Mouse (Mus musculus) G1E (cell line): ENCODE data around the gene Krt33b. TPM values are rescaled to one million over a fixed set of nuclear protein-coding genes. Genes with fewer than 3 reads are reported as not detected.

Experiments
- ATAC-seq: 2 replicates; pipeline ENCODE4 v1.8.0; 2016; ENCODE audit warnings: mild to moderate bottlenecking; ENCODE audit not compliant: insufficient number of reproducible peaks, poor library complexity, low FRiP score, severe bottlenecking; ENCODE audit errors: extremely low read depth
- DNase-seq: peaks from one replicate; pipeline ENCODE4 v3.0.0; 2012; ENCODE audit warnings: low spot score
- H3K27me3 ChIP-seq: 2 replicates; pipeline ENCODE4 v1.6.1; 2012; ENCODE audit warnings: mild to moderate bottlenecking, low read length, inconsistent platforms; ENCODE audit not compliant: insufficient read depth
- H3K36me3 ChIP-seq: replicated peaks from 2 replicates; pipeline ENCODE3; 2012; ENCODE audit warnings: mild to moderate bottlenecking, inconsistent platforms
- H3K4me1 ChIP-seq: 2 replicates; pipeline ENCODE4 v1.6.1; 2012; ENCODE audit warnings: low read depth, low read length, inconsistent platforms, mixed read lengths; ENCODE audit not compliant: insufficient read depth
- H3K4me3 ChIP-seq: 2 replicates; pipeline ENCODE4 v1.5.1; 2012; ENCODE audit warnings: low read depth, mild to moderate bottlenecking, inconsistent platforms, low read length, moderate library complexity, mixed read lengths
- H3K9me3 ChIP-seq: replicated peaks from 2 replicates; pipeline ENCODE4 v1.6.1; 2012; ENCODE audit warnings: inconsistent platforms
- CTCF ChIP-seq: IDR thresholded peaks from 2 replicates; pipeline ENCODE4 v1.5.1; 2012; ENCODE audit warnings: low read depth, low read length, inconsistent platforms, mixed read lengths
- GATA1 ChIP-seq: IDR thresholded peaks from 2 replicates; pipeline ENCODE4 v1.6.1; 2012; ENCODE audit warnings: borderline replicate concordance, low read length, inconsistent platforms, mixed read lengths
- GATA2 ChIP-seq: IDR thresholded peaks from 2 replicates; pipeline ENCODE4 v1.6.1; 2012; ENCODE audit warnings: low read depth, low read length, inconsistent platforms, borderline replicate concordance
- POLR2AphosphoS5 ChIP-seq: IDR thresholded peaks from 2 replicates; pipeline ENCODE4 v1.6.1; 2012; ENCODE audit warnings: low read depth, low read length, inconsistent platforms; ENCODE audit not compliant: insufficient replicate concordance
- TAL1 ChIP-seq: conservative IDR thresholded peaks from 2 replicates; pipeline ENCODE4 v1.6.1; 2012; ENCODE audit warnings: low read depth, low read length, inconsistent platforms, mixed read lengths
- polyA plus RNA-seq: library from polyadenylated mRNA; stranded (reverse); fragments of >175 nt; gene quantifications from 2 replicates; pipeline ENCODE4 v1.2.3, GENCODE M21; 2012
- total RNA-seq, 2 experiments: library from RNA; stranded (forward) in 1 of 2; stranded (reverse) in 1 of 2; fragments of 200-1000 nt in 1 of 2; fragments of >200 nt in 1 of 2; fragmentation: Nextera tagmentation in 1 of 2; gene quantifications; 2 replicates each; pipeline ENCODE4 v1.2.3; 2014 to 2017

Krt33b gene
- total and polyA plus RNA-seq, 3 experiments, result not detected

DNA sequence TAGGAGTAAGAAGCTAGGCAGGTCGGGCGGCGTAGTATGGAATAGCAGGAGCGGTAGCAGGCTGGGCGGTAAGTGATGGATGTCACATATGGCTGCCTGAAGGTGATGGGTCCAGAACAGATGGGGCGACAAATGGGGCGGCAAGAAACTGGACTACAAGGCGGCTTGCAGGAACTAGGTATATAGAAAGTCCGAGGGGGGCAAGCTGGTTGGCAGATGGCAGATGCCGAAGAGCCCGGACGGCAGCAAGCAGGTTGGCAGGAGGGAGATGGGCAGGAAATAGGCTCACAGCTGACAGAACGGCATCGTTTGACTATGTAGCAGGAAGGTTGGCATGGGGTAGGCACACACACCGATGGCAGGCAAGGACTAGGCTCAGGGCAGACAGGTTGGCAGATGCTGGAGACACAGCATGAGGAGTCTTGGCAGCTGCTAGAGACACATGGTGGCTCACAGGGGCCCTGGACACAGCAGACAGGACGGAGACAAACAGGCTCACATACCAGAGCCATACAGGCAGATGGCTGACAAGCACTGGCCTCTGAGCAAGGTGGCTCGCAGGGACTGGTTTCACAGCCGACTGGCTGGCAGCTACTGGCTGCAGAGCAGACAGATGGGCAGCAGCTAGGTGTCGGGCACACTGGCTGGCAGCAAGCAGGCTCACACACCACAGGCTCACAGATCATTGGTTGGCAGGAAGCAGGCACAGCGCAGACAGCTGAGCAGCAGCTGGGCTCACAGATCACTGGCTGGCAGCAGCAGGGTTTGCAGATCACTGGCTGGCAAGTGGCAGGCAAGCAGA lies 44.2 kb downstream of the Krt33b start:
- Histone ChIP-seq H3K4me1 (no peaks in the 10 kb centered on the region; the same call in 1 of the 2 replicates), H3K27me3 (no peaks in the 10 kb centered on the region), H3K9me3 (peaks cover 69% of the 10 kb centered on the region), H3K4me3 (peak overlapping the region; percentile 36; the same call in 1 of the 2 replicates), H3K36me3 (no peaks in the 10 kb centered on the region)
- DNase-seq (no peak), ATAC-seq (no peak)
- no peak for TF ChIP-seq GATA1
- TF ChIP-seq POLR2AphosphoS5, result no peak
- TF ChIP-seq CTCF, result no peak
- TF ChIP-seq TAL1, result no peak
- no peak for TF ChIP-seq GATA2

DNA sequence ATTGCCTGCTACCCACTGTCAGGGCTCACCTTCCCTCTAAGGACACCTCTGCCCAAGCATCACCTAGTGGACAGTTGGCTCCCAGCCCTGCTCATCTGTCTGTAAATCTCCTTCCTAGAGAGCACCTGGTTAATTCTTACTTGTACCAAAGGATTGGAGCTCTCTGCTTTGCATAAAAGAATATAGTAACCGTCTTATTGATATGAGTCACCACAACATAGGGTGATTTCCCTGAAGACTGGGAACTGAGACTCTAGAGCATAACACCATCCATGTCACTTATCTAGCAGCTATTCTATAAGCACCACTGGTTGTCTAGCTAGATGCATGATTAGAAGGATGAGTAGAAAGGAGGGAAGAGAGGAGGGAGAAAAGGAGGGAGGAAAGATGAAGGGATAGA lies 46.2 kb downstream of the Krt33b start:
- Histone ChIP-seq H3K9me3 (peaks cover 76% of the 10 kb centered on the region), H3K4me1 (no peaks in the 10 kb centered on the region; the same call in 1 of the 2 replicates), H3K27me3 (no peaks in the 10 kb centered on the region), H3K4me3 (no peak overlapping the region), H3K36me3 (no peaks in the 10 kb centered on the region)
- DNase-seq (no peak), ATAC-seq (no peak)
- TF ChIP-seq GATA2 (no peak), GATA1 (no peak), POLR2AphosphoS5 (no peak), CTCF (no peak), TAL1 (no peak)

DNA sequence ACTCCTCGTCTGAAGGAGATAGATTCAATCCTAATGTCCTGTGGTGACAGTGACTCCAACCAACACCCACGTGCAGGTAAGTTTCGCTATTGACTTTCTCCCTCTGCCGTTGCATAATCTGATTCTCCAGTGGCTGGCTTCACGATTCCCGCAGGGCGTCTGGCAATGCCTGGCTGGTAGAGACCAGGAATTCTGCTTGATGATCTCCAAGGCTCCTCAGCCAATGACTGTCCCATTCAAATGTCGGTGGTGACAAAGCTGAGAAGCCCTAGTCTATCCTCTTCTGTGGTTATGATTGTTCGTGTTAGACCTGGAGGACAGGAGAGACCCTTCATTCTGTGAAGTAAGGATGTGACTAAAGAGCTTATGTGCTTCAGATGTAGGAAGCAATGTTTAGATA lies 46.9 kb downstream of the Krt33b start:
- DNase-seq (no peak), ATAC-seq (no peak)
- peaks cover 80% of the 10 kb centered on the region for H3K9me3 ChIP-seq
- H3K4me3 ChIP-seq, result no peak overlapping the region
- TF ChIP-seq CTCF (no peak), GATA1 (no peak), GATA2 (no peak), TAL1 (no peak), POLR2AphosphoS5 (no peak)
- no peaks in the 10 kb centered on the region for H3K27me3 ChIP-seq
- H3K36me3 ChIP-seq, result no peaks in the 10 kb centered on the region
- H3K4me1 ChIP-seq, result no peaks in the 10 kb centered on the region; the same call in 1 of the 2 replicates

DNA sequence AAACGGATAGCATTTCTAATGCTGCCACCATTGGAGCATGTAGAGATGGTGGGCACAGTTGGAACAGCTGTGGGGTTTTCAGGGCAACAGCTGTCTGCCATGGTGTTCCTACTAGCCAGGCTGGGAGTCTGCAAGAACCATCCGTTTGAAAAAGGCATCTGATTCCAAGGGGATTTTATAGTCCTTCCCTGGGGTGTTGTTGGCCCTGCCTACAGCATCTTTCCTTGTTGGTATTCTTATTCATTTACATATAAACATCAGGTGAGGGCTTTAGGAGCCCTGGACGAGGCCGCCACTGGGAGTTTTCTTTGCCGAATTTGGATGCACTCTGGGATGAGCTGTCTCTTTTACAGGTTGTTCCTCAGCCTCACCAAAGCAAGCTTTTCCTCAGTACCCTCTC lies 50.7 kb downstream of the Krt33b start, which contains the start of gene Krtap29-1:
Krtap29-1 (minus strand) TSS at position 101 of the 400 bp plus-strand sequence.
- TF ChIP-seq POLR2AphosphoS5 (no peak), TAL1 (no peak), GATA1 (no peak), GATA2 (no peak), CTCF (no peak)
- H3K36me3 ChIP-seq, result no peaks in the 10 kb centered on the region
- H3K9me3 ChIP-seq, result peaks cover 53% of the 10 kb centered on the region
- no peaks in the 10 kb centered on the region for H3K27me3 ChIP-seq
- no peaks in the 10 kb centered on the region for H3K4me1 ChIP-seq
- ATAC-seq, result no peak
- no peak for DNase-seq
- H3K4me3 ChIP-seq, result no peak within 1 kb of the TSS

Other genes starting within 250 kb of the Krt33b start
Only the 20 nearest of the 34 such genes appear.
- gene Gm11559, start 165.4 kb downstream of the Krt33b start, total RNA-seq (2014; fragmentation: Nextera tagmentation), result not detected in 2 replicates
- gene Gm11559, start 165.4 kb downstream of the Krt33b start, total RNA-seq (2017), result 0.29 TPM in 1 of 2 replicates, not detected in the other
- not detected in 2 replicates for gene Gm11559, start 165.4 kb downstream of the Krt33b start, polyA plus RNA-seq
- not detected in 2 replicates for gene Krtap9-1, start 156.5 kb downstream of the Krt33b start, total RNA-seq (2014; fragmentation: Nextera tagmentation)
- gene Krtap9-1, start 156.5 kb downstream of the Krt33b start, total RNA-seq (2017), result not detected in 2 replicates
- not detected in 2 replicates for gene Krtap9-1, start 156.5 kb downstream of the Krt33b start, polyA plus RNA-seq
- gene Gm11567, start 150.7 kb downstream of the Krt33b start, total RNA-seq (2014; fragmentation: Nextera tagmentation), result not detected in 2 replicates
- not detected in 2 replicates for gene Gm11567, start 150.7 kb downstream of the Krt33b start, total RNA-seq (2017)
- gene Gm11567, start 150.7 kb downstream of the Krt33b start, polyA plus RNA-seq, result not detected in 2 replicates
- not detected in 2 replicates for gene Krtap31-1, start 121.9 kb downstream of the Krt33b start, total RNA-seq (2014; fragmentation: Nextera tagmentation)
- 0.27 and 0.29 TPM in 2 replicates for gene Krtap31-1, start 121.9 kb downstream of the Krt33b start, total RNA-seq (2017)
- gene Krtap31-1, start 121.9 kb downstream of the Krt33b start, polyA plus RNA-seq, result not detected in 2 replicates
- gene Gm11565, start 115.1 kb downstream of the Krt33b start, total RNA-seq (2014; fragmentation: Nextera tagmentation), result not detected in 2 replicates
- 0.16 and 0.23 TPM in 2 replicates for gene Gm11565, start 115.1 kb downstream of the Krt33b start, total RNA-seq (2017)
- gene Gm11565, start 115.1 kb downstream of the Krt33b start, polyA plus RNA-seq, result not detected in 2 replicates
- not detected in 2 replicates for gene Krtap31-2, start 93.6 kb downstream of the Krt33b start, total RNA-seq (2014; fragmentation: Nextera tagmentation)
- gene Krtap31-2, start 93.6 kb downstream of the Krt33b start, total RNA-seq (2017), result not detected in 2 replicates
- gene Krtap31-2, start 93.6 kb downstream of the Krt33b start, polyA plus RNA-seq, result not detected in 2 replicates
- not detected in 2 replicates for gene Krtap9-5, start 81.4 kb downstream of the Krt33b start, total RNA-seq (2014; fragmentation: Nextera tagmentation)
- not detected in 2 replicates for gene Krtap9-5, start 81.4 kb downstream of the Krt33b start, total RNA-seq (2017)
- gene Krtap9-5, start 81.4 kb downstream of the Krt33b start, polyA plus RNA-seq, result not detected in 2 replicates
- gene Krtap29-1, start 50.8 kb downstream of the Krt33b start, total RNA-seq (2014; fragmentation: Nextera tagmentation), result not detected in 2 replicates
- not detected in 2 replicates for gene Krtap29-1, start 50.8 kb downstream of the Krt33b start, total RNA-seq (2017)
- gene Krtap29-1, start 50.8 kb downstream of the Krt33b start, polyA plus RNA-seq, result not detected in 2 replicates
- not detected in 2 replicates for gene Krtap16-1, start 43.3 kb downstream of the Krt33b start, total RNA-seq (2014; fragmentation: Nextera tagmentation)
- gene Krtap16-1, start 43.3 kb downstream of the Krt33b start, total RNA-seq (2017), result 0.06 and 0.11 TPM in 2 replicates
- gene Krtap16-1, start 43.3 kb downstream of the Krt33b start, polyA plus RNA-seq, result not detected in 2 replicates
- gene Krtap17-1, start 35.9 kb downstream of the Krt33b start, total RNA-seq (2014; fragmentation: Nextera tagmentation), result not detected in 2 replicates
- not detected in 2 replicates for gene Krtap17-1, start 35.9 kb downstream of the Krt33b start, total RNA-seq (2017)
- not detected in 2 replicates for gene Krtap17-1, start 35.9 kb downstream of the Krt33b start, polyA plus RNA-seq
- gene Krt33a, start 13.7 kb downstream of the Krt33b start, total RNA-seq (2014; fragmentation: Nextera tagmentation), result not detected in 2 replicates
- not detected in 2 replicates for gene Krt33a, start 13.7 kb downstream of the Krt33b start, total RNA-seq (2017)
- not detected in 2 replicates for gene Krt33a, start 13.7 kb downstream of the Krt33b start, polyA plus RNA-seq
- not detected in 2 replicates for gene Krt34, start 11.7 kb upstream of the Krt33b start, total RNA-seq (2014; fragmentation: Nextera tagmentation)
- gene Krt34, start 11.7 kb upstream of the Krt33b start, total RNA-seq (2017), result not detected in 2 replicates
- not detected in 2 replicates for gene Krt34, start 11.7 kb upstream of the Krt33b start, polyA plus RNA-seq
- gene Krt31, start 20.7 kb upstream of the Krt33b start, total RNA-seq (2014; fragmentation: Nextera tagmentation), result not detected in 2 replicates
- gene Krt31, start 20.7 kb upstream of the Krt33b start, total RNA-seq (2017), result 0.06 TPM in 1 of 2 replicates, not detected in the other
- gene Krt31, start 20.7 kb upstream of the Krt33b start, polyA plus RNA-seq, result not detected in 2 replicates
- gene Krt32, start 58.4 kb upstream of the Krt33b start, total RNA-seq (2014; fragmentation: Nextera tagmentation), result not detected in 2 replicates
- not detected in 2 replicates for gene Krt32, start 58.4 kb upstream of the Krt33b start, total RNA-seq (2017)
- gene Krt32, start 58.4 kb upstream of the Krt33b start, polyA plus RNA-seq, result not detected in 2 replicates
- not detected in 2 replicates for gene Krt35, start 66.4 kb upstream of the Krt33b start, total RNA-seq (2014; fragmentation: Nextera tagmentation)
- gene Krt35, start 66.4 kb upstream of the Krt33b start, total RNA-seq (2017), result not detected in 2 replicates
- gene Krt35, start 66.4 kb upstream of the Krt33b start, polyA plus RNA-seq, result not detected in 2 replicates
- not detected in 2 replicates for gene Krt36, start 75.8 kb upstream of the Krt33b start, total RNA-seq (2014; fragmentation: Nextera tagmentation)
- not detected in 2 replicates for gene Krt36, start 75.8 kb upstream of the Krt33b start, total RNA-seq (2017)
- gene Krt36, start 75.8 kb upstream of the Krt33b start, polyA plus RNA-seq, result not detected in 2 replicates
- not detected in 2 replicates for gene Krt13, start 91.7 kb upstream of the Krt33b start, total RNA-seq (2014; fragmentation: Nextera tagmentation)
- gene Krt13, start 91.7 kb upstream of the Krt33b start, total RNA-seq (2017), result 0.11 TPM in 1 of 2 replicates, not detected in the other
- not detected in 2 replicates for gene Krt13, start 91.7 kb upstream of the Krt33b start, polyA plus RNA-seq
- not detected in 2 replicates for gene Krt15, start 106.1 kb upstream of the Krt33b start, total RNA-seq (2014; fragmentation: Nextera tagmentation)
- gene Krt15, start 106.1 kb upstream of the Krt33b start, total RNA-seq (2017), result not detected in 2 replicates
- not detected in 2 replicates for gene Krt15, start 106.1 kb upstream of the Krt33b start, polyA plus RNA-seq
- gene Krt19, start 118.8 kb upstream of the Krt33b start, total RNA-seq (2014; fragmentation: Nextera tagmentation), result not detected in 2 replicates
- gene Krt19, start 118.8 kb upstream of the Krt33b start, total RNA-seq (2017), result not detected in 2 replicates
- gene Krt19, start 118.8 kb upstream of the Krt33b start, polyA plus RNA-seq, result not detected in 2 replicates
- gene Krt9, start 163.4 kb upstream of the Krt33b start, total RNA-seq (2014; fragmentation: Nextera tagmentation), result not detected in 2 replicates
- gene Krt9, start 163.4 kb upstream of the Krt33b start, total RNA-seq (2017), result 0.06 TPM in 1 of 2 replicates, not detected in the other
- not detected in 2 replicates for gene Krt9, start 163.4 kb upstream of the Krt33b start, polyA plus RNA-seq